Mouse (Mus musculus) heart, adult 2 months (tissue): ENCODE results near the gene Gch1. TPM values are rescaled to one million over a fixed set of nuclear protein-coding genes. Genes with fewer than 3 reads are reported as not detected.

Experiments
- DNase-seq, 2 experiments: peaks; one replicate each; pipeline ENCODE4 v3.0.0; 2021
- H3K27ac ChIP-seq: fragments of 200-600 bp; 2 replicates; pipeline ENCODE4 v1.8.1; 2022
- H3K27me3 ChIP-seq: fragments of 200-500 bp; 2 replicates; pipeline ENCODE4 v1.6.1; 2012; ENCODE audit warnings: mild to moderate bottlenecking, low read length, inconsistent platforms, mixed read lengths; ENCODE audit not compliant: control insufficient read depth, insufficient read depth
- H3K36me3 ChIP-seq: fragments of 200-500 bp; 2 replicates; pipeline ENCODE4 v1.6.1; 2012; ENCODE audit warnings: low read length, inconsistent platforms; ENCODE audit not compliant: control insufficient read depth, insufficient read depth
- H3K4me1 ChIP-seq: fragments of 200-500 bp; 2 replicates; pipeline ENCODE4 v1.6.1; 2011; ENCODE audit warnings: low read length; ENCODE audit not compliant: control insufficient read depth, insufficient read depth
- H3K4me3 ChIP-seq: fragments of 200-600 bp; 2 replicates; pipeline ENCODE4 v1.8.1; 2022
- H3K79me2 ChIP-seq: fragments of 200-500 bp; replicated peaks from 2 replicates; pipeline ENCODE4 v1.6.1; 2012; ENCODE audit warnings: mild to moderate bottlenecking, inconsistent platforms, low read length, moderate library complexity, mixed read lengths; ENCODE audit not compliant: control insufficient read depth, insufficient read depth
- H3K9ac ChIP-seq: fragments of 200-500 bp; 2 replicates; pipeline ENCODE4 v1.6.1; 2012; ENCODE audit warnings: low read depth, mild to moderate bottlenecking, control low read depth, inconsistent platforms, low read length, mixed read lengths
- CTCF ChIP-seq: fragments of 200-600 bp; IDR thresholded peaks from 2 replicates; pipeline ENCODE4 v1.8.1; 2022; ENCODE audit warnings: antibody characterized with exemption, mild to moderate bottlenecking, moderate library complexity
- EP300 ChIP-seq: fragments of 200-500 bp; IDR thresholded peaks from 2 replicates; pipeline ENCODE4 v1.6.1; 2011; ENCODE audit warnings: low read depth, low read length, control low read depth; ENCODE audit not compliant: insufficient read depth
- POLR2A ChIP-seq: fragments of 200-500 bp; IDR thresholded peaks from 2 replicates; pipeline ENCODE4 v1.6.1; 2011; ENCODE audit warnings: mild to moderate bottlenecking, low read depth, low read length, control low read depth; ENCODE audit not compliant: insufficient read depth
- WGBS: fragments of 180-500 bp; shearing (Covaris S2); methylation state at CpG from one replicate; pipeline ENCODE4 v1.1.7; 2018; 5-methylcytosine and 5-hydroxymethylcytosine counted together
- intact Hi-C: fragments of 180-260 bp; cut with DNase I; formaldehyde crosslinking; loops from one replicate; pipeline ENCODE4 v1.15.1; 2025
- polyA plus RNA-seq: library from polyadenylated mRNA; depleted of rRNA; stranded (reverse); fragments of >200 nt; gene quantifications from 2 replicates; pipeline ENCODE4 v1.2.3, GENCODE M21; 2012
- total RNA-seq, 2 experiments: library from RNA; stranded (reverse); gene quantifications; 2 replicates each; pipeline ENCODE4 v1.2.3; 2021

The Gch1 gene
- total and polyA plus RNA-seq, 3 experiments, result 4.7 to 7.0 (median 6.3) TPM

GRCm38 (mm10) chr14:47151306-47151705 is 37.9 kb downstream of the Gch1 start:
- Histone ChIP-seq H3K4me3 (no peak overlapping the region), H3K27ac (no peak overlapping the region), H3K9ac (no peak overlapping the region), H3K79me2 (no peaks in the 10 kb centered on the region), H3K27me3 (no peaks in the 10 kb centered on the region), H3K4me1 (no peaks in the 10 kb centered on the region), H3K36me3 (no peaks in the 10 kb centered on the region)
- no peak for DNase-seq
- no peak for TF ChIP-seq CTCF
- no peak for TF ChIP-seq EP300
- TF ChIP-seq POLR2A, result no peak
- intact Hi-C loops, result no loop called here
- 90% methylated on average over 6 of the region's 6 CpGs for WGBS

DNA sequence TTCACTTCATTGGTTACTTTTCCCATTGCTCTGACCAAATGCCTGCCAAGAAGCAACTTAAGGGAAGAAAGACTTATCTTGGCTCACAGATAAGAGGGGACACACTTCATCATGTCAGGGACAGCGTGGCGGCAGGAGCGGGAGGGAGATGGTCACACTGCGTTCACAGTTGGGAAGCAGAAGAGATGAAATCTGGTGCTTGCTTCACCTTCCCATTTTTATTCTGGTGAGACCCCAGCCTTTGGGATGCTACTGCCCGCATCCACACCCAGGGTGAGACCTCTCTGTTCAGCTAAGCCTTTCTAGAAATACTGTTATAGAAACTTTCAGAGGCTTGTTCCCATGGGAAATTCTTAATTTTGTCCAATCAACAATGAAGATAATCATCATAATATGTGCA is 44.9 kb downstream of the Gch1 start:
- intact Hi-C loops, result no loop called here
- Histone ChIP-seq H3K79me2 (no peaks in the 10 kb centered on the region), H3K4me3 (no peak overlapping the region), H3K4me1 (no peaks in the 10 kb centered on the region), H3K36me3 (no peaks in the 10 kb centered on the region), H3K27me3 (no peaks in the 10 kb centered on the region), H3K27ac (no peak overlapping the region), H3K9ac (no peak overlapping the region)
- no peak for DNase-seq
- WGBS, result 81% methylated on average over 5 of the region's 5 CpGs
- TF ChIP-seq EP300 (no peak), POLR2A (no peak), CTCF (no peak)

DNA sequence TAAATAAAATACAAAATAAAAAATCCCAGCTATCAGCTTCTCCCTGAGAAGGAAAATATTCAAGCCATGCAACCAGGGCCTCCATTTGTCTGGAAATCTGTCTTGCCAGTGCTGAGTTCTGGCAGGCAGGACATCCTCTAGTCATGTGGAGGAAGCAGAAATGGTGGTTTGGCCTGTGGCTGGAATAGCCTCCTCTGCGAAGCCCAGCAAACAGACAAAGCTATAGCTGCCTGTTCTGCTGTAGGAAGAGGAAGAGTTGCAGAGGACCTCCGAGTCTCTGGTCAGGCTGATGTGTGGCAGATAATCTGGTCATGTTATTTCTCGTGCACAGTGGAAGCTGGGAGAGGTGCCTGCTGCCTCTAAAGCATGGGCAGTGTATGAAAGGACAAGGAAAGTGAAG is 50.4 kb downstream of the Gch1 start:
- Histone ChIP-seq H3K9ac (no peak overlapping the region), H3K36me3 (no peaks in the 10 kb centered on the region), H3K27ac (no peak overlapping the region), H3K4me1 (no peaks in the 10 kb centered on the region), H3K4me3 (no peak overlapping the region), H3K79me2 (no peaks in the 10 kb centered on the region), H3K27me3 (no peaks in the 10 kb centered on the region)
- intact Hi-C loops, result no loop called here
- no peak for TF ChIP-seq EP300
- no peak for TF ChIP-seq CTCF
- TF ChIP-seq POLR2A, result no peak
- no peak for DNase-seq
- WGBS, result 56% methylated on average over 3 of the region's 3 CpGs

DNA sequence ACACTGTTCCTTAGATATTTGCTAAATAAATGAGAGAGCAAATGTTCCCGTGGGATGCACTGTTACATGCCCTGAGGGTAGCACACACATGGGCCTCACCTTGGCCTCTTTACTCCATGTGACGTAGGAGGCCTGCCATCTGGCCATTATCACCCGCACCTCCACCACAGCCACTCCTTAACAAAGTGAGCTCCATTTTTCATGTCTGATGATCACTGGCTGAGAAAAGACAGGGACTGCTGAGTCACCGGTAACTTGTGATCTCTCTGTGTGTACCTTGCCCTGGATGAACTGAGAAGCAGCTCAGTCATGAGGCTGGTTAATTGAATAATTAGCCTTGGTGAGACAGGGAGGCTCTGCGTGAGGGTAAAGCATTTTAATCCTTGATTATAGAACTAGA is 52.6 kb downstream of the Gch1 start:
- TF ChIP-seq POLR2A (no peak), EP300 (no peak), CTCF (no peak)
- Histone ChIP-seq H3K9ac (no peak overlapping the region), H3K79me2 (no peaks in the 10 kb centered on the region), H3K36me3 (no peaks in the 10 kb centered on the region), H3K4me3 (no peak overlapping the region), H3K27me3 (no peaks in the 10 kb centered on the region), H3K27ac (no peak overlapping the region), H3K4me1 (no peaks in the 10 kb centered on the region)
- 81% methylated on average over 5 of the region's 5 CpGs for WGBS
- no peak for DNase-seq
- intact Hi-C loops, result no loop called here

DNA sequence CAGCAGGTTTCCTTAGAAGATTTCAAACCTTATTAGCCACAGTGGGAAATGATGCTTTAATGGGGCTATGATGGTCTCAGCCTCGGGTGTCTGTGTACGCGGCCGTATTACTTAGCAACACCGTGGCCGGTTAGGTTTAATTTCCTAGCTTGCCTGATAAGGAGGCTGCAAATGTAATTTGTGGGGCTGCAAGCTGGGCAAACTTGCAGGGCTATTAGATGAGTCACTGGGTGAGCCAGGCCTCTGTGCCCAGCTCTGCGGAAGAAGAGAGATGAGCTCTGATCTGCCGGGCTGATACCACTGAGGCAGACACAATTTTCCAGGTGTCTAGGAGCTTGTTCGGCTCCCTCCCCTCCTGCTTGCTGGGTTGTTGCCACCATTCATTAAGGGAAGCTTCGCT is 55.3 kb downstream of the Gch1 start:
- intact Hi-C loops, result no loop called here
- WGBS, result 72% methylated on average over 10 of the region's 10 CpGs
- H3K9ac ChIP-seq, result no peak overlapping the region
- H3K79me2 ChIP-seq, result no peaks in the 10 kb centered on the region
- H3K27me3 ChIP-seq, result no peaks in the 10 kb centered on the region
- no peaks in the 10 kb centered on the region for H3K4me1 ChIP-seq
- no peak overlapping the region for H3K4me3 ChIP-seq
- no peak overlapping the region for H3K27ac ChIP-seq
- TF ChIP-seq POLR2A, result no peak
- TF ChIP-seq CTCF, result no peak
- no peak for TF ChIP-seq EP300
- no peak for DNase-seq
- H3K36me3 ChIP-seq, result no peaks in the 10 kb centered on the region

- 89% methylated on average over 5 of the region's 5 CpGs for WGBS
- H3K4me1 ChIP-seq, result no peaks in the 10 kb centered on the region
- H3K79me2 ChIP-seq, result no peaks in the 10 kb centered on the region
- intact Hi-C loops, result no loop called here
- H3K36me3 ChIP-seq, result no peaks in the 10 kb centered on the region
- H3K27me3 ChIP-seq, result no peaks in the 10 kb centered on the region
- DNase-seq, result no peak
- H3K27ac ChIP-seq, result no peak overlapping the region
- no peak overlapping the region for H3K9ac ChIP-seq
- no peak overlapping the region for H3K4me3 ChIP-seq
- TF ChIP-seq POLR2A (no peak), EP300 (no peak), CTCF (no peak)
These were observed 61.2 kb downstream of the Gch1 start for GRCm38 (mm10) chr14:47127987-47128386.
